Mouse (Mus musculus): ENCODE results near the gene Serpinb13. TPM values are rescaled to one million over a fixed set of nuclear protein-coding genes. Genes with fewer than 3 reads are reported as not detected.
"Not testable (repeated sequence)": the region's sequence is repeated elsewhere in the genome, so short reads cannot be mapped to it uniquely, and the experiment has no call there.

Serpinb13 gene
- total RNA-seq (2021): not detected
- long read RNA-seq: 0 reads

- DNase-seq (ENCODE audit: low spot score in 2 of 2): no peak
Observed at GRCm38 (mm10) chr1:106980684-106981083, at the start of gene Serpinb13. Serpinb13 (plus strand) TSS chr1:106980984.

DNA sequence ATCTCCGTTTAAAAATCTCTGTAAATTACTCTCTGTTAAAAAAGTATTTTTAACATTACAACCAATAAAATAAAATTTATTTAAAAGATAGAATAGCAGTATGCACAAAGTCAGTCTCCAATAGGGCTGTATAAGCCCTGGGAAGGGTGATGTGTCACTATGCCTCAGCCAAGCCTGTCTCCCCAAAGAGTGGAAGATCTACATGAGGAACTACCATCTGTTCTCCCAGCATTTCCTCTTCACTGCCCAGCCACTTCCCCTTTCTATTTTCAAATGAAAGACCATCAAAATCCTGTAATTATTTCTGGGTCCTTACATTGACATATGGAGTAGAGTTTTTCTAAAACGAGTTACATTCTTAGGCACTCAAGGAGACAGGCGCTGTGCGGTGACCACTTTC is 48.8 kb upstream of the Serpinb13 start:
- DNase-seq (ENCODE audit: low spot score in 2 of 2): no peak

DNA sequence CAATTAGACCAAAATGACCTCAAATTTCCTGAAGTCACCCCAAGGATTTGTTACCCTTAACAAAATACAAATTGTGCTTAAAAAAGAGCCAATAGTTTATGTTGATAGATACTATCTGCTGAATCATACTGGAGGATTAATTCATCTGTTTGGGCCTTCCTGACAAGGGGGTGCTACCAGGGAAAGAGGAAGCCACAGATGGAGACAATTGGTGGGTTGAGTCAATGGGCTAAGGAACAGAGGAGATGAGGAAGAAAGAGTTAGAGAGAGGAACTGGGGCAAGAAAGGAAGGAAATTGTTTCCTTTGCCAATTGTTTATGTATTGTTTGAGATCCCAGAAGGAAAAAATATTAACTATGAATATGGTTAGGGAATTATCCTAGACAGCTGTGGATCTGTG is 47.1 kb upstream of the Serpinb13 start:
- DNase-seq (ENCODE audit: low spot score in 2 of 2): no peak

- DNase-seq (ENCODE audit: low spot score in 2 of 2): no peak
Observed at GRCm38 (mm10) chr1:106934265-106934664, 46.5 kb upstream of the Serpinb13 start, which contains the start of gene Serpinb12. Serpinb12 (plus strand) TSS chr1:106934449.

- DNase-seq (ENCODE audit: low spot score in 2 of 2): no peak
Observed at GRCm38 (mm10) chr1:106947217-106947616, 33.6 kb upstream of the Serpinb13 start.

- no peak for DNase-seq (ENCODE audit: low spot score in 2 of 2)
Observed at GRCm38 (mm10) chr1:106959981-106960380, 20.8 kb upstream of the Serpinb13 start.

DNA sequence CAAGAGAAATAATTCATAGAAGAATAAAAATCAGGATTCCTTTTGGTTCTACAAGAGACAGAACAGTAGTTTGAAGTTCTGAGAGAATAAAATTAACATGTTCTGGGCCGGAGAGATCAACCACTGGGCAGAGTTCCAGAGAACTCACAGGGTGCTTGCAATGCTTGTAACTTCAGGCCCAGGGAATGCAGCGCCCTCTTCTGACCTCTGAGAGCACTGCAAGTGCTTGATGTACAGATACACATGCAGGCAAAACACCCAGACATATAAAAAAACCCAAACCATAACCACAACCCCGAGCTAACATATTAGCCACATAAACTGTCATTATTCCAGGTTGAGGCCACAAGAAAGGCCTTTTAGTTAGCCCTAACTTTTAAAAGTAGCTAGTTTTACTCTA is 19.8 kb upstream of the Serpinb13 start:
- DNase-seq (ENCODE audit: low spot score in 2 of 2): peak in 1 of 2 experiments; percentile 11

DNA sequence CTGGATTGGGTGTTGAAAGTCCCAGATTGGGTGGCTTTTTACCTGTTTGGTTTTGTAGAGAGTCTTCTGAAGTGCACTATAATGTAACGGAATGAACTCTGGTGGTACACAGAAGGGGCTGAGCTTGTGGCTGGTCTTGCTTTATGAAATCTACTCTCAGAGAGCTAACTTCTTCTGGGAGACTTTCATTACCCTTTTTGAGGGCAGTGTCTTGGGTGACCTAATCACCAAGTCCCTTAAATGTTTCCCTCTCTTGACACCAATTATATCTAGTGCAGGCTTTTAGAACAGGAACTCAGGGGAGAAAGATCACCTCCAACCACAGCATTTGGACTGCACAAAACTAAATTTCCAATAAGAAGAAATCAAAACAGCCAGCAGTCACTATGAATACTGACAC is 2.3 kb downstream of the Serpinb13 start:
- no peak for DNase-seq (ENCODE audit: low spot score in 2 of 2)

GRCm38 (mm10) chr1:106983865-106984264 is 3.1 kb downstream of the Serpinb13 start:
- DNase-seq (ENCODE audit: low spot score in 2 of 2): no peak

- DNase-seq (ENCODE audit: low spot score in 2 of 2): no peak
Observed at GRCm38 (mm10) chr1:107000424-107000823, 19.6 kb downstream of the Serpinb13 start.

GRCm38 (mm10) chr1:107001754-107002153 is 21.0 kb downstream of the Serpinb13 start:
- no peak for DNase-seq (ENCODE audit: low spot score in 2 of 2)

- no peak for DNase-seq (ENCODE audit: low spot score in 2 of 2)
Observed at GRCm38 (mm10) chr1:107006316-107006715, 25.5 kb downstream of the Serpinb13 start.

GRCm38 (mm10) chr1:107014530-107014929 is 33.7 kb downstream of the Serpinb13 start:
- DNase-seq (ENCODE audit: low spot score in 2 of 2): peak in 1 of 2 experiments; percentile 25

- no peak for DNase-seq (ENCODE audit: low spot score in 2 of 2)
Observed at GRCm38 (mm10) chr1:107015210-107015609, 34.4 kb downstream of the Serpinb13 start.

DNA sequence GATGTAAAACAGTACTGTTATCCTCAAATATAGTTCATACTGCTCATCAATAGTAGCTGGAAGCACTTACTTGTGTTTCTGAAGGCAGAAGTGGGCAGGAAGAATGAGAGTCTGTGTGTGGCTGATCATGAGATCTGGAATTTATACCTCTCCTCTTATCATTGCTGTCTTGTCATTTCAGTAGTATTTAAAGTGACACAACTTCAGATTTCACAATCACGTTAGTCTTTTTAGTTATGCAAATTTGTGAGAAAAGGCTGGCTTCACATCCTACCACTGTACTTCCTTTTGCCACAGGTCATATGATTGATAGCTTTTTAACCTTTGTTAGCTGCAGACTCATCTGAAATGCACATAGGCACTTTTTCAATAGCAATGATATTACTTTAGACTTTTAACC is 45.1 kb downstream of the Serpinb13 start:
- DNase-seq (ENCODE audit: low spot score in 2 of 2): no peak

DNA sequence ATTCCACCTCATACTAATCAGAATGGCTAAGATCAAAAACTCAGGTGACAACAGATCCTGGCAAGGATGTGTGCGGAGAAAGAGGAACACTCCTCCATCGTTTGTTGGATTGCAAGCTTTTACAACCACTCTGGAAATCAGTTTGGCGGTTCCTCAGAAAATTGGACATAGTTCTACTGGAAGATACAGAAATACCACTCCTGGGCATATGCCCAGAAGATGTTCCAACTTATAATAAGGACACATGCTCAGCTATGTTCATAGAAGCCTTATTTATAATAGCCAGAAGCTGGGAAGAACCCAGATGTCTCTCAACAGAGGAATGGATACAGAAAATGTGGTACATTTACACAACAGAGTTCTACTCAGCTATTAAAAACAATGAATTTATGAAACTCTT is 53.5 kb downstream of the Serpinb13 start:
- DNase-seq (ENCODE audit: low spot score in 2 of 2): not testable (repeated sequence)

Other genes starting within 250 kb of the Serpinb13 start
- gene Kdsr, start 221.3 kb upstream of the Serpinb13 start, total RNA-seq (2021): 10 to 100 TPM; 29.1 TPM
- 10 to 100 TPM; 51.6 to 57.9 TPM for gene Vps4b, start 184.3 kb upstream of the Serpinb13 start, total RNA-seq (2021)
- not detected for gene Serpinb5, start 119.8 kb upstream of the Serpinb13 start, total RNA-seq (2021)
- gene Serpinb12, start 46.5 kb upstream of the Serpinb13 start, total RNA-seq (2021): not detected
- gene Serpinb3a, start 71.3 kb downstream of the Serpinb13 start, total RNA-seq (2021): not detected
- gene Serpinb3d, start 102.5 kb downstream of the Serpinb13 start, total RNA-seq (2021): not detected

Data from layer of hippocampus, adult 18-20 months (tissue).